ENCODE assay signal across 17 mouse cellular contexts in the genomic region with DNA sequence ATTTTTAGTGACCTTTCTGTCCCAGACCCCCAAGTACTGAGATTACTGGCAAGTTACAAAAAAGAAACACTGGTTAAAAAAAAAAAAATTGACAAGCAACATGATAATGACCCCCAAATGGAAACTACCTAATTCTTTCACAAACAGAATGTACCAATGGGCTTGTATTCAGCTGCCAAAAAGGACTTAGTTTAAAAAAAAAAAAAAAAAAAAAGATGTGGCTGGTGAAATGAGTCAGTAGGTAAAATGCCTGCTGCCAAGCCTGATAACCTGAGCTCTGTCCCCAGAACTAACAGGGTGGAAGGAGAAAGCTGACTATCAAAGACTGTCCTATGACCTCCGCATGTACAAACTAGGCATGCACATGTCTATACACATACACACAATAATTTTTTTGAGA. TPM values are rescaled to one million over a fixed set of nuclear protein-coding genes. Genes with fewer than 3 reads are reported as not detected.
DNase-seq lines count a peak whose midpoint lies in the region; TF ChIP-seq lines count a peak whose summit lies in the region.
"Had no signal": no experiment of that assay in that cellular context is flagged by ENCODE, and none has a peak within 500 bp of the region (broad histone marks: within the 10 kb centered on the region; RNA-seq: fewer than 3 reads in every experiment).

No protein-coding gene starts in this region.

- H3K4me1 ChIP-seq in CH12.LX (ENCODE audit: control insufficient read depth in 1 of 2, insufficient read depth in 2 of 2) (peaks cover 0 to 13% of the 10 kb centered on the region in 2 experiments; a peak in 2 of 4 replicates), MEL (ENCODE audit: control insufficient read depth in 1 of 2, insufficient read depth in 2 of 2, low read length in 2 of 2) (peaks cover 0 to 3% of the 10 kb centered on the region in 2 experiments; a peak in 2 of 4 replicates)

- H3K79me2 ChIP-seq in CH12.LX (replicated peaks; ENCODE audit: control insufficient read depth, extremely low read depth, insufficient read depth, poor library complexity, severe bottlenecking), result peaks cover 83% of the 10 kb centered on the region
- H3K79me2 ChIP-seq in MEL (ENCODE audit: control insufficient read depth, insufficient read depth, low read length, poor library complexity), result peaks cover 44% of the 10 kb centered on the region

- H3K4me2 ChIP-seq in CH12.LX (ENCODE audit: insufficient read depth, low read depth, poor library complexity, severe bottlenecking), result no peak overlapping the region

- H3K9ac ChIP-seq in CH12.LX (ENCODE audit: insufficient read depth, low read depth) (no peak overlapping the region), MEL (ENCODE audit: control insufficient read depth, low read depth, low read length, poor library complexity, severe bottlenecking) (no peak overlapping the region)

- H3K4me3 ChIP-seq in CH12.LX (replicated peaks in 1 of 3; ENCODE audit: low read depth in 2 of 3, low read length in 2 of 3, poor library complexity in 1 of 3), result no peak overlapping the region
- H3K4me3 ChIP-seq in MEL (ENCODE audit: control insufficient read depth in 1 of 2, insufficient read depth in 1 of 2, low read depth in 2 of 2, low read length in 2 of 2), result no peak overlapping the region
- no peak overlapping the region for H3K4me3 ChIP-seq in left cerebral cortex, adult 2 months

- peaks cover 43 to 83% of the 10 kb centered on the region in 2 experiments for H3K36me3 ChIP-seq in CH12.LX (replicated peaks in 1 of 2; ENCODE audit: control insufficient read depth in 1 of 2, insufficient read depth in 1 of 2, low read length in 1 of 2)
- peaks cover 16 to 50% of the 10 kb centered on the region in 2 experiments for H3K36me3 ChIP-seq in MEL (ENCODE audit: control insufficient read depth in 1 of 2, insufficient read depth in 2 of 2, low read length in 2 of 2)

- H3K9me3 ChIP-seq in CH12.LX (replicated peaks; ENCODE audit: low read length) (no peaks in the 10 kb centered on the region), MEL (replicated peaks; ENCODE audit: insufficient read depth, low read length) (no peaks in the 10 kb centered on the region)
- H3K9me3 ChIP-seq: G1E had no signal

- no peak for TF ChIP-seq CTCF in CH12.LX (conservative IDR thresholded peaks at IDR 0.05 in 1 of 2, IDR thresholded peaks at IDR 0.05 in 1 of 2; ENCODE audit: low read depth in 2 of 2, low read length in 2 of 2)
- no peak for TF ChIP-seq CTCF in MEL (IDR thresholded peaks at IDR 0.05 in 2 of 3, conservative IDR thresholded peaks at IDR 0.05 in 1 of 3; ENCODE audit: control insufficient read depth in 1 of 3, insufficient read depth in 1 of 3, low read depth in 2 of 3, low read length in 3 of 3, poor library complexity in 1 of 3, severe bottlenecking in 1 of 3)
- no peak for TF ChIP-seq CTCF in left cerebral cortex, adult 2 months (IDR thresholded peaks at IDR 0.05)

- dilution Hi-C loops in CH12.LX (cut with MboI; ENCODE audit: extremely low pct_ligation_motif_present, extremely low pct_unique_long_range_greater_than_20kb, low sequenced_read_pairs), result no loop called here

- DNase-seq in CH12.LX (ENCODE audit: extremely low read depth), result no peak
- DNase-seq in MEL (ENCODE audit: low read depth, low spot score), result no peak
- no peak for DNase-seq in left cerebral cortex, adult 2 months (ENCODE audit: extremely low spot score in 1 of 2, low spot score in 2 of 2)
- no peak for DNase-seq in heart, adult 18-20 months
- DNase-seq: adrenal gland, adult 2 months; adrenal gland, adult 8-10 months; adrenal gland, postnatal 10 days; adrenal gland, postnatal 14 days; adrenal gland, postnatal 25 days; adrenal gland, postnatal 36 days; cerebellum, adult 11 months; cerebellum, adult 11-12 months; cerebellum, adult 18-20 months; cerebellum, adult 2 months; cerebellum, adult 8-10 months had no signal

- TF ChIP-seq POLR2A in CH12.LX (IDR thresholded peaks at IDR 0.05; ENCODE audit: low read depth, low read length) (no peak), MEL (IDR thresholded peaks at IDR 0.05; ENCODE audit: control insufficient read depth in 1 of 2, insufficient read depth in 1 of 2, low read depth in 1 of 2, low read length in 2 of 2, poor library complexity in 1 of 2) (no peak)

- no peaks in the 10 kb centered on the region for H3K27me3 ChIP-seq in CH12.LX (replicated peaks)
- no peaks in the 10 kb centered on the region for H3K27me3 ChIP-seq in MEL (ENCODE audit: control insufficient read depth in 1 of 2, insufficient read depth in 2 of 2, low read length in 2 of 2)
- H3K27me3 ChIP-seq: Patski had no signal

- in situ Hi-C loops in CH12.LX (cut with MboI; ENCODE audit: low pct_ligation_motif_present, low pct_unique_long_range_greater_than_20kb, low sequenced_read_pairs), result no loop called here

- H3K27ac ChIP-seq in CH12.LX (ENCODE audit: insufficient read depth, low read depth) (no peak overlapping the region), MEL (ENCODE audit: control insufficient read depth, low read depth, low read length) (no peak overlapping the region)
- no peak overlapping the region for H3K27ac ChIP-seq in left cerebral cortex, adult 2 months

- TF ChIP-seq EP300 in CH12.LX (IDR thresholded peaks at IDR 0.05; ENCODE audit: low read length), result no peak
- TF ChIP-seq EP300 in MEL (IDR thresholded peaks at IDR 0.05; ENCODE audit: low read depth in 1 of 2, low read length in 2 of 2), result no peak

- no peak for TF ChIP-seq RAD21 in CH12.LX (IDR thresholded peaks at IDR 0.05; ENCODE audit: low read depth, low read length)
- no peak for TF ChIP-seq RAD21 in MEL (IDR thresholded peaks at IDR 0.05; ENCODE audit: low read depth, low read length)

- intact Hi-C loops in left cerebral cortex, adult 2 months (cut with DNase I), result no loop called here

TF ChIP-seq in CH12.LX, 34 proteins besides CTCF, POLR2A, EP300 and RAD21:
- no peak for TF ChIP-seq MAX (IDR thresholded peaks at IDR 0.05; ENCODE audit: low read length)
- TF ChIP-seq ZNF384 (IDR thresholded peaks at IDR 0.05; ENCODE audit: low read depth, low read length), result peak; percentile 84

TF ChIP-seq in MEL, 35 proteins besides CTCF, POLR2A, EP300 and RAD21:
- TF ChIP-seq USF2 (IDR thresholded peaks at IDR 0.05; ENCODE audit: borderline replicate concordance in 1 of 2, insufficient read depth in 1 of 2, low read depth in 1 of 2, low read length in 2 of 2) (no peak), NELFE (IDR thresholded peaks at IDR 0.05; ENCODE audit: low read depth, low read length) (no peak), MEF2A (IDR thresholded peaks at IDR 0.05; ENCODE audit: extremely low read depth, insufficient replicate concordance, low read depth, low read length, poor library complexity, severe bottlenecking) (no peak), E2F4 (IDR thresholded peaks at IDR 0.05; ENCODE audit: borderline replicate concordance, low read depth, low read length) (no peak), POLR2AphosphoS2 (IDR thresholded peaks at IDR 0.05; ENCODE audit: low read length) (no peak), POLR2AphosphoS5 (IDR thresholded peaks at IDR 0.05; ENCODE audit: borderline replicate concordance, low read depth, low read length) (no peak), ZNF384 (IDR thresholded peaks at IDR 0.05; ENCODE audit: low read depth, low read length) (peak; percentile 58)

RNA-seq across cellular contexts. Expression of a gene that starts 16.0 kb away (rescaled TPM):
- total RNA-seq in CH12.LX (2012; rRNA removed), result 76.7 and 98.7 TPM in 2 replicates
- total RNA-seq in CH12.LX (2014; rRNA removed), result 135 and 143 TPM in 2 replicates
- polyA plus RNA-seq in CH12.LX (2012; ENCODE audit: insufficient read length, low read depth), result 216 and 263 TPM in 2 replicates
- total RNA-seq in MEL (2012; rRNA removed), result 79.5 and 83.9 TPM in 2 replicates
- 100 to 1,000 TPM; 139 to 336 TPM for polyA plus RNA-seq in MEL (2012; ENCODE audit: insufficient read depth in 1 of 2, insufficient read length in 2 of 2, low read depth in 1 of 2, low replicate concordance in 2 of 2, missing spikeins in 1 of 2)
- 100 to 1,000 TPM; 183 to 193 TPM for total RNA-seq in left cerebral cortex, adult 2 months (2021)
- 100 to 1,000 TPM; 125 to 136 TPM for total RNA-seq in heart, adult 18-20 months (2021)

RNA-seq across cellular contexts. Expression of a gene that starts 32.0 kb away (rescaled TPM):
- total RNA-seq in CH12.LX (2012; rRNA removed) (28.7 and 30.7 TPM in 2 replicates), CH12.LX (2014; rRNA removed) (27.8 and 28.3 TPM in 2 replicates), MEL (2012; rRNA removed) (20.0 and 22.2 TPM in 2 replicates)
- polyA plus RNA-seq in CH12.LX (2012; ENCODE audit: insufficient read length, low read depth) (27.7 and 31.6 TPM in 2 replicates), MEL (2012; ENCODE audit: insufficient read depth in 1 of 2, insufficient read length in 2 of 2, low read depth in 1 of 2, low replicate concordance in 2 of 2, missing spikeins in 1 of 2) (10 to 100 TPM in 1 of 2 experiments, not detected in 1; 24.7 TPM)
- total RNA-seq in left cerebral cortex, adult 2 months (2021), result 10 to 100 TPM; 31.5 to 32.5 TPM
- 10 to 100 TPM; 38.5 to 43.5 TPM for total RNA-seq in heart, adult 18-20 months (2021)
